14 mouse cellular contexts compared by ENCODE assay signal in the genomic region with DNA sequence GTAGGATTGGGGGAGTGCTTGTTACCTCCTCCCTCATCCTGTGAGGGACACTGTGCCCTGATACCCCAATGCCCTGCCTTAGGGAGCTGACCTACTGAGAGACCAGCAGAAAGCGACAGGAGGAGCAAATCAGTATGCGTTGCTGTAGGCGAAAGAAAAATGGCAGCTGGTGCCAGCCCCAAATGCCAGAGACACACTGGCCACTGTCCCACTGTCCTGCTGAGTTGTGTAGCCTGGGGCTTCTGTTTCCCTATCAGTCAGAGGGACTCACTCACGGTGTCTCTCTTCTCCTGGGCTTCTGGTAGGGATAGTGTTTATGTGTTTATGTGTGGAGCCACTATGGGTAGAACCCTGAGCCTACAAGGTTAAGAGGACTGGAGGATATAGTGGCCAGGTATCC. TPM values are rescaled to one million over a fixed set of nuclear protein-coding genes. Genes with fewer than 3 reads are reported as not detected.
DNase-seq lines count a peak whose midpoint lies in the region; ATAC-seq and TF ChIP-seq lines count a peak whose summit lies in the region.
"Had no signal": no experiment of that assay in that cellular context is flagged by ENCODE, and none has a peak within 500 bp of the region (broad histone marks: within the 10 kb centered on the region; RNA-seq: fewer than 3 reads in every experiment).

No protein-coding gene starts in this region.

- ATAC-seq in kidney, postnatal 0 days (replicated peaks; ENCODE audit: low FRiP score, low read depth), result no peak
- no peak for ATAC-seq in liver, postnatal 0 days

- H3K79me2 ChIP-seq in heart, adult 2 months (replicated peaks; ENCODE audit: control insufficient read depth, insufficient read depth, low read length), result no peaks in the 10 kb centered on the region

- H3K36me3 ChIP-seq in heart, adult 2 months (ENCODE audit: control insufficient read depth, insufficient read depth, low read length), result no peaks in the 10 kb centered on the region
- no peaks in the 10 kb centered on the region for H3K36me3 ChIP-seq in kidney, postnatal 0 days (ENCODE audit: insufficient read depth, low read length)
- no peaks in the 10 kb centered on the region for H3K36me3 ChIP-seq in embryonic facial prominence, embryonic 10.5 days (replicated peaks)
- no peaks in the 10 kb centered on the region for H3K36me3 ChIP-seq in liver, postnatal 0 days (replicated peaks; ENCODE audit: insufficient read depth, low read length)
- H3K36me3 ChIP-seq: forebrain, embryonic 10.5 days; midbrain, embryonic 13.5 days had no signal

- H3K27ac ChIP-seq in heart, adult 2 months, result no peak overlapping the region
- H3K27ac ChIP-seq in kidney, postnatal 0 days, result no peak overlapping the region
- no peak overlapping the region for H3K27ac ChIP-seq in embryonic facial prominence, embryonic 10.5 days (replicated peaks)
- no peak overlapping the region for H3K27ac ChIP-seq in liver, postnatal 0 days (ENCODE audit: low read depth)
- H3K27ac ChIP-seq: midbrain, embryonic 13.5 days had no signal

- WGBS in heart, adult 2 months, result 71% methylated on average over 4 of the region's 4 CpGs
- 87% methylated on average over 4 of the region's 4 CpGs for WGBS in kidney, postnatal 0 days
- WGBS in embryonic facial prominence, embryonic 10.5 days, result 67% methylated on average over 4 of the region's 4 CpGs
- WGBS in liver, postnatal 0 days (ENCODE audit: insufficient replicate concordance), result 82% methylated on average over 4 of the region's 4 CpGs

- no peaks in the 10 kb centered on the region for H3K9me3 ChIP-seq in kidney, postnatal 0 days (replicated peaks; ENCODE audit: low read length)
- H3K9me3 ChIP-seq in embryonic facial prominence, embryonic 10.5 days, result no peaks in the 10 kb centered on the region
- no peaks in the 10 kb centered on the region for H3K9me3 ChIP-seq in liver, postnatal 0 days (ENCODE audit: low read length)
- H3K9me3 ChIP-seq: forebrain, embryonic 10.5 days; midbrain, embryonic 13.5 days had no signal

- H3K27me3 ChIP-seq in heart, adult 2 months (ENCODE audit: control insufficient read depth, insufficient read depth, low read length), result no peaks in the 10 kb centered on the region
- H3K27me3 ChIP-seq in kidney, postnatal 0 days (ENCODE audit: insufficient read depth, low read length), result no peaks in the 10 kb centered on the region
- peaks cover 68% of the 10 kb centered on the region for H3K27me3 ChIP-seq in embryonic facial prominence, embryonic 10.5 days (replicated peaks; ENCODE audit: low read depth, poor library complexity, severe bottlenecking)
- peaks cover 56% of the 10 kb centered on the region for H3K27me3 ChIP-seq in liver, postnatal 0 days (ENCODE audit: insufficient read depth, low read length)

- peaks cover 5% of the 10 kb centered on the region for H3K4me1 ChIP-seq in heart, adult 2 months (ENCODE audit: control insufficient read depth, insufficient read depth, low read length)
- H3K4me1 ChIP-seq in kidney, postnatal 0 days (replicated peaks; ENCODE audit: insufficient read depth, low read length), result peaks cover 10% of the 10 kb centered on the region; the same call in 1 of the 2 replicates
- peaks cover 33% of the 10 kb centered on the region for H3K4me1 ChIP-seq in embryonic facial prominence, embryonic 10.5 days
- peaks cover 13% of the 10 kb centered on the region for H3K4me1 ChIP-seq in liver, postnatal 0 days (ENCODE audit: insufficient read depth)

- no peak overlapping the region for H3K4me3 ChIP-seq in heart, adult 2 months
- H3K4me3 ChIP-seq in kidney, postnatal 0 days (replicated peaks; ENCODE audit: low read depth, low read length), result no peak overlapping the region
- H3K4me3 ChIP-seq in embryonic facial prominence, embryonic 10.5 days, result 0 out of 2 replicates have a peak overlapping the region, but pooled peaks have one; percentile 70
- no peak overlapping the region for H3K4me3 ChIP-seq in liver, postnatal 0 days (ENCODE audit: low read depth, low read length)

- DNase-seq in heart, adult 2 months, result no peak
- no peak for DNase-seq in heart, postnatal 25 days (ENCODE audit: low spot score)
- no peak for DNase-seq in kidney, postnatal 0 days (ENCODE audit: low spot score)
- DNase-seq in kidney, adult 9 months, result no peak
- no peak for DNase-seq in embryonic facial prominence, embryonic 10.5 days (ENCODE audit: low spot score)
- DNase-seq in liver, postnatal 0 days, result no peak
- no peak for DNase-seq in layer of hippocampus, postnatal 36 days
- no peak for DNase-seq in left cerebral cortex, adult 8-10 months (ENCODE audit: low spot score in 2 of 2)
- DNase-seq: B cell, adult 2 months; gastrocnemius, postnatal 10 days; kidney, adult 8-10 months; lung, adult 2 months had no signal

- TF ChIP-seq CTCF in heart, adult 2 months (IDR thresholded peaks at IDR 0.05), result no peak
- no peak for TF ChIP-seq CTCF in kidney, postnatal 0 days (IDR thresholded peaks at IDR 0.05; ENCODE audit: low read depth)
- no peak for TF ChIP-seq CTCF in liver, postnatal 0 days (IDR thresholded peaks at IDR 0.05; ENCODE audit: low read depth)

- H3K4me2 ChIP-seq in kidney, postnatal 0 days (ENCODE audit: low read length), result 0 out of 2 replicates have a peak overlapping the region, but pooled peaks have one; percentile 0
- H3K4me2 ChIP-seq in liver, postnatal 0 days (ENCODE audit: low read depth, low read length), result 0 out of 2 replicates have a peak overlapping the region, but pooled peaks have one; percentile 83

- no peak for TF ChIP-seq EP300 in heart, adult 2 months (IDR thresholded peaks at IDR 0.05; ENCODE audit: insufficient read depth, low read depth, low read length)
- no peak for TF ChIP-seq EP300 in liver, postnatal 0 days (IDR thresholded peaks at IDR 0.05; ENCODE audit: low read depth)

- TF ChIP-seq POLR2A in heart, adult 2 months (IDR thresholded peaks at IDR 0.05; ENCODE audit: insufficient read depth, low read depth, low read length), result no peak

- peak overlapping the region; percentile 17; the same call in 1 of the 2 replicates for H3K9ac ChIP-seq in heart, adult 2 months (ENCODE audit: low read depth, low read length)
- no peak overlapping the region for H3K9ac ChIP-seq in kidney, postnatal 0 days (ENCODE audit: low read depth, low read length)
- H3K9ac ChIP-seq in liver, postnatal 0 days (replicated peaks), result no peak overlapping the region
- H3K9ac ChIP-seq: midbrain, embryonic 13.5 days had no signal

- intact Hi-C loops in heart, adult 2 months (cut with DNase I), result loop anchor here (2.0 kb wide), 1 partner anchor 29 kb away; the partner anchor contains the start of gene Ddx17
- intact Hi-C loops in heart, postnatal 25 days (cut with DNase I), result no loop called here

RNA-seq across cellular contexts. Expression of gene Kdelr3, which starts 1.5 kb away (rescaled TPM):
- total RNA-seq in heart, adult 2 months (2021), result 1 to 10 TPM; 4.3 to 4.8 TPM
- 14.2 and 20.4 TPM in 2 replicates for polyA plus RNA-seq in heart, adult 2 months (2012; rRNA removed)
- total RNA-seq in heart, postnatal 25 days (2021), result 1 to 10 TPM; 7.6 to 8.2 TPM
- polyA plus RNA-seq in kidney, postnatal 0 days (2015; fragmentation: Nextera tagmentation; extraction: Ambion mirVana), result 41.6 and 54.9 TPM in 2 replicates
- 7.1 and 8.8 TPM in 2 replicates for polyA plus RNA-seq in embryonic facial prominence, embryonic 10.5 days (2016; fragmentation: Nextera tagmentation; extraction: Ambion mirVana)
- polyA plus RNA-seq in liver, postnatal 0 days (2015; fragmentation: Nextera tagmentation; extraction: Ambion mirVana), result 3.4 and 3.5 TPM in 2 replicates
- total RNA-seq in layer of hippocampus, postnatal 36 days (2021), result under 1 TPM in 1 of 2 experiments, not detected in 1; 0.32 TPM
- under 1 TPM; 0.26 to 0.62 (median 0.48) TPM for total RNA-seq in left cerebral cortex, adult 8-10 months (2022)

RNA-seq across cellular contexts. Expression of gene Kcnj4, which starts 12.7 kb away (rescaled TPM):
- 1 to 10 TPM in 1 of 2 experiments, under 1 TPM in 1; 0.50 to 1.1 TPM for total RNA-seq in heart, adult 2 months (2021)
- polyA plus RNA-seq in heart, adult 2 months (2012; rRNA removed), result 0.06 and 0.21 TPM in 2 replicates
- not detected for total RNA-seq in heart, postnatal 25 days (2021)
- 0.11 TPM in 1 of 2 replicates, not detected in the other for polyA plus RNA-seq in kidney, postnatal 0 days (2015; fragmentation: Nextera tagmentation; extraction: Ambion mirVana)
- not detected in 2 replicates for polyA plus RNA-seq in embryonic facial prominence, embryonic 10.5 days (2016; fragmentation: Nextera tagmentation; extraction: Ambion mirVana)
- polyA plus RNA-seq in liver, postnatal 0 days (2015; fragmentation: Nextera tagmentation; extraction: Ambion mirVana), result not detected in 2 replicates
- 10 to 100 TPM; 69.5 to 75.8 TPM for total RNA-seq in layer of hippocampus, postnatal 36 days (2021)
- 100 to 1,000 TPM; 188 to 236 (median 202) TPM for total RNA-seq in left cerebral cortex, adult 8-10 months (2022)
- polyA plus RNA-seq: forebrain, embryonic 10.5 days; lung, adult 2 months; midbrain, embryonic 13.5 days had no signal

RNA-seq across cellular contexts. Expression of gene Ddx17, which starts 28.8 kb away (rescaled TPM):
- 10 to 100 TPM; 77.6 to 95.1 TPM for total RNA-seq in heart, adult 2 months (2021)
- polyA plus RNA-seq in heart, adult 2 months (2012; rRNA removed), result 122 and 219 TPM in 2 replicates
- total RNA-seq in heart, postnatal 25 days (2021), result 100 to 1,000 TPM in 1 of 2 experiments, 10 to 100 TPM in 1; 96.7 to 105 TPM
- 38.6 and 39.9 TPM in 2 replicates for polyA plus RNA-seq in kidney, postnatal 0 days (2015; fragmentation: Nextera tagmentation; extraction: Ambion mirVana)
- polyA plus RNA-seq in embryonic facial prominence, embryonic 10.5 days (2016; fragmentation: Nextera tagmentation; extraction: Ambion mirVana), result 43.7 and 44.9 TPM in 2 replicates
- polyA plus RNA-seq in liver, postnatal 0 days (2015; fragmentation: Nextera tagmentation; extraction: Ambion mirVana), result 9.3 and 9.7 TPM in 2 replicates
- total RNA-seq in layer of hippocampus, postnatal 36 days (2021), result 100 to 1,000 TPM; 311 to 331 TPM
- total RNA-seq in left cerebral cortex, adult 8-10 months (2022), result 100 to 1,000 TPM; 296 to 324 (median 312) TPM

Comparison
In these comparisons a context has a peak if more than half of its experiments do, and no peak if none do; other contexts are left out.
1. RNA of gene Kcnj4, which starts 12.7 kb away (total RNA-seq): 188 to 236 TPM in left cerebral cortex, adult 8-10 months and 69.5 to 75.8 TPM in layer of hippocampus, postnatal 36 days; 0.50 to 1.1 TPM in heart, adult 2 months and not detected in heart, postnatal 25 days; every median in the first group is over 10 times any median in the second.